Mouse (Mus musculus) heart, postnatal 25 days (tissue): ENCODE measurements around the gene Tmem51. TPM values are rescaled to one million over a fixed set of nuclear protein-coding genes. Genes with fewer than 3 reads are reported as not detected.
A peak's percentile ranks its signal among the peaks of the same experiment; 100 is the strongest.
"Not testable (repeated sequence)": the region's sequence is repeated elsewhere in the genome, so short reads cannot be mapped to it uniquely, and the experiment has no call there.

Experiments used
- DNase-seq: peaks from one replicate; pipeline ENCODE4 v3.0.0; 2022; ENCODE audit warnings: low spot score
- intact Hi-C: fragments of 180-260 bp; cut with DNase I; formaldehyde crosslinking; loops from one replicate; pipeline ENCODE4 v1.15.1; 2025
- total RNA-seq, 2 experiments: library from RNA; stranded (reverse); gene quantifications; 2 replicates each; pipeline ENCODE4 v1.2.3; 2021

The Tmem51 gene
- total RNA-seq, 2 experiments from 2014 or later, result 7.3 to 8.6 TPM

DNA sequence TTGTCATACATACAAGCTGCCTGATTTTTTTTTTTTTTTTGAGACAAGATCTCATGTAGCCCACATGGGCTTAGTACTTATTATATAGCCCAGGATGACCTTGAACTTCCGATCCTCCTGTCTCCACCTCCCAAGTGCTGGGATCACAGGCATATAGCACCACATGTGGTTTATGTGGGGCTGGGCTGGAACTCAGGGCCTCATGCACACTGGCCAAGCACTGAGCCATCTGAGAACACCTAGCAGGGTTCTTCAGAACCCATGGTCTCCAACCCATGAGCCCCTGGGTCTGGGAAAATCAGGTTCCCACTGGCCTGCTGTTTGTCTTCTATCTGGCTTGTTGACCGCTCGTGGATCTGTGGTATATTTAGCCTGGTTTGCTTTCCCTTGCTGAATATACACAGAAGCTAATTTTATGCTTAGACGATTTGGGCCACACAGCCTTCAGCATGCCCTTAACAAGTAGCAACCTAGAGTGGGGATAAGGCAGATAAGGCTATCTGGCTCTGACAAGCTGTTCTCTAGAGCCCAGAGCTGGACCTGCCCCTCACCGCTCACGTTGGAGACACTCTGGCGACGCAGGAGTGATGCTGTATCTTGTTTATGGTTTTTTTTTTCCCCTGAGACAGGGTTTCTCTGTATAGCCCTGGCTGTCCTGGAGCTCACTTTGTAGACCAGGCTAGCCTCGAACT is 44.3 kb downstream of the Tmem51 start:
- intact Hi-C loops, result loop anchor here (5.0 kb wide), 1 partner anchor 42 kb away; the partner anchor contains the start of gene Tmem51

DNA sequence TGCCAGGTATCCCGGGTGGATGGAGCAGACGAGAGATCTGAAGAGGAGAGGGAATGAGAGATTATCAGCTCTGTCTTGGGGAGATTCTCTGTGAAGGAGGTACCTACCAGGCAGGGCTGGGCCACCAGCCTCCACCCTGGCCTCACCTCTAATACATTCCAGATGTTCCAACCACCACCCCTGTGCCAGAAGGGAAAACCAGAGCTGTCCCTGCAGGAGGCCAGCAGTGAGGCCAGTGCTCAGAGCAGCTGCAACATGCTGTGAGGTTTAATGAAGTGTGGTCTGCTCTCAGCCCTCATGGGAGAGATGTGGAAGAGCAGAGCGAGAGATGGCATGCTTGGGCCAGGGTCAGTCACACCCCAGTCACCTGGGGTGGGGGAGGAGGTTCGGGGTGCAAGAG is 46.2 kb downstream of the Tmem51 start:
- DNase-seq, result no peak

More for the DNA sequence above, 44.3 kb downstream of the Tmem51 start:
- no peak for DNase-seq

DNA sequence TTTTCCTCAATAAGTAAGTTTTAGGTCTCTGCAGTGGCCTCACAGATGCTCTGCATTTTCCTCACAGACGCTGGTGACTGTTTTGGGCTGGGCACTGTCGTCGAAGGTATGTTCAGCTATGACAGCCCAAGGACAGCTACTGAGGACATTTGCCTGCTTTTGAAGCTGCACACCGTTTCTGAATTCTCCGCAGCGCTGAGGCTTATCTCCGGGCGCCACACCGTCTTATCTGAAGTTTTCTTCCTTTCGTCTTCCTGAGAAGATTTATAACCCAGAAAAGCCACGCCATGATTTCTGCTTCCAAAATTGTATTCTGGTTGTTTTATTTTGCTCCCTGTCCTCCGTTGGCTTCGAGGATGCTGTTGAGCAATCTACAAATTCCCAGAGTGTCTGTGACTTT is 55.6 kb downstream of the Tmem51 start:
- intact Hi-C loops, result no loop called here
- DNase-seq, result no peak

More for the DNA sequence above, 46.2 kb downstream of the Tmem51 start:
- intact Hi-C loops, result no loop called here

DNA sequence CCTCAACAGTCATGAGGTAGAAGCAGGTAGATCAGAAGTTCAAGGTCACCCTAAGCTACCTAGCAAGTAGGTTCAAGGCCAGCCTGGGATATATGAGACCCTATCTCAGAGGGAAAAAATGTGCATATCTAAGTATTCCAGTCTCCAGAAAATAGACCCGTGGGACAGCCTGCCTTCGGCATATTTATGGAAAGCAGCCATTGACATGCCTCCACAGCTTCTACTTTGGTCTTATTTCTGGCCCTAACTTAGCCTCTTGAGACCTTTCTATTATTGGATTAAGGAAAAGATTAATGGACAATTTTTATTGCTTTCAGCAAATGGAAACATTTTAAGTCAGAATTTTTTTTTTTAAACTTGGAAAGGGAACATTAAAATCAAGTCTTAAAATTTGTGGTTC is 57.1 kb downstream of the Tmem51 start:
- no peak for DNase-seq
- intact Hi-C loops, result no loop called here

DNA sequence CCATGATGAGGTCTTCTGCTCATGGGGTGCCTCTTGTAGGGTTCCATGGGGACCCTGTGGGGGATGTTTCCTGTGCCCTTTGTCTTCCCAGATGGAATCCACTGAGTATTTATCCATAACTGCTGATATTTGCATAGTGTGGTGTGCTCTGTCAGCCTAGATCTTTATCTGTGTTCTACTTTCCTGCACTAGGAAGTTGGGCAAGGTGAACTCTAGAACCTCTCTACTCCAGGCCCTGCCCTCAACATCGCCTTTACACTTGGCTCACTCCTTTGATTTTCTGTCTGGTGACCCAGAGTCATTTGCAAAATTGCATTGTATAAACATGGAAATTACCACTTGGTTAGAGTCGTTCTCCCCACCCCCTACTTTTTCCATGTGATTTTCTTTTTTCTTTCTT is 59.6 kb downstream of the Tmem51 start:
- intact Hi-C loops, result no loop called here
- DNase-seq, result no peak

DNA sequence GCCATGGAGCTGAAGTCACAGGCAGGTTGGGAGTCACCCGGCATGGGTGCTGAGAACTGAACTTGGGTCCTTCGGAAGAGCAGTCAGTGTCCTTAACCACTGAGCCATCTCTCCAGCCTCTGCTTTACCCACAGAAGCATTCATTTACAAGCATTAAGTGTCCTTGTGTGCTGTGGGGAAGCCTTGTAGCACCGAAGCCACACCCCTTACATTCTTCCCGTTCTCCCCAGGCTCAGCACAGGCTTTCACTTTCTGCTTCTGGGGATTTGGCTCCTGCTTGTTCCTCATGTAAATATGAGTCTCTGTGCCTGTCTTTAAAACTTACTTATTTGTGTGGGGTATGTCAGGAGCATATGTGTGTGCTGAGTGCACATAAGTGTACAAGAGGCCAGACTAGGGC is 60.9 kb downstream of the Tmem51 start:
- intact Hi-C loops, result no loop called here
- no peak for DNase-seq

DNA sequence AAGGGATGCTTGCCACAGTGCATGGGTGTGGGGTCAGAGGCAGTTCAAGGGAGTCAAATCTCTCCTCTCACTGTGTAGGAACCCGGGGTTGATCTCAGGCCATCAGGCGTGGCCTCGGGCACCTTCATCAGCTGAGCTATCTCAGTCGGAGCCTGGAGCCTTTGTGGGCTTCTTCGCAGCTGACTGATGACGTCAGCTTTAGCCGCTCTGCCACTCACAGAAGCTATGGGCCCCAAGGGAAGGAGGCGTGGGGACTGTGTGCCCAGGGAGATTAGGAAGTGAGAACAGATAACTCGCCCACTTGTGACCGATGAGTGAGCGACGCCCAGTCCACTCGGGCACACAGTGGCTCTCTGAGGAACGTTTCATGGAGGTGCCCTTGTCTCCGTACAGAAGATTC is 66.4 kb downstream of the Tmem51 start:
- no peak for DNase-seq
- intact Hi-C loops, result no loop called here

DNA sequence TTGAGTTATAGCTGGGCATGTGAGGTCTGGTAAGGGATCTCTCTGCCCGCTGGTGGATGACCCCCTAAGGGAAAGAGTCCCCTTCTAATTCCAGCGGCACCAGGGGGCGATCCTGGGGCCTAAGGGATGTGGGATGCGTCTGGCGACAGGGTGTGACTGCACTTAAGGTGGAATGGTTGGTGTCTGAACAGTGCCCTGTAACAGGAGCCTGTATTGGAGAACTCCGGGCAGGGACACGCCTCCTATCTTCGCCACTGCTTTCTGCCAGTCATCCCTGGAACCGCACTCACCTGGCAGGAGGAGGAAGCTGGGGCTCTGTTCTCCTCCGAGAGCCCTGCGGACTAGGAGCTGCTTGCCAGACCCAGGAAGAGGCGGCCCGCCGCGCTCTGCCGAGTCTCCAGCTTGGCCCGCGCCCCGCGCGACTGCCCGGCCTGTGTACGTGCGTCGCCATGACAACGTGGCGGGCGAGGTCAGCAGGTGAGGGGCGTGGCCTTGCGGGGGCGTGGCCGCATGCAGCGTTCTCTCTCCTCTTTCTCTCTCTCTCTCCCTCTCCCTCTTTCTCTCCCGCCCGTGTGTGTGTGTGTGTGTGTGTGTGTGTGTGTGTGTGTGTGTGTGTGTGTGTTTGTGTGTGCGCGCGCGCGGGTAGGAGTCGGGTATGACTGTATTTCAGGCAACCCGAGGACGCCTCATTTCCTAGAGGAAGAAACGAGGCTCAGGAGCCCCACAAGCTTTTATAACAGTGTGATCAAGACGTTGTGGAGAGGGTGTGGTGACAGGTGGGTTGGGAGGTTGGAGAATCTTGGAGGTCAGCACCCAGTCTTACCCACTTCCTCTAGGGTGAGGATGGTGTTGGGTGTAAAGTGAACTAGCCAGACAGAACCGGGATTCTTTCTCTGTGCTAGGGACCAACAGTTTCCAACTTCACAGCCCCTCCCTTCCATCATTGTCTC is 69.2 kb downstream of the Tmem51 start, which contains the start of gene Fhad1:
Fhad1 (minus strand) TSS at position 424 of the 950 bp plus-strand sequence.
- DNase-seq, result peak; percentile 24
- intact Hi-C loops, result no loop called here

DNA sequence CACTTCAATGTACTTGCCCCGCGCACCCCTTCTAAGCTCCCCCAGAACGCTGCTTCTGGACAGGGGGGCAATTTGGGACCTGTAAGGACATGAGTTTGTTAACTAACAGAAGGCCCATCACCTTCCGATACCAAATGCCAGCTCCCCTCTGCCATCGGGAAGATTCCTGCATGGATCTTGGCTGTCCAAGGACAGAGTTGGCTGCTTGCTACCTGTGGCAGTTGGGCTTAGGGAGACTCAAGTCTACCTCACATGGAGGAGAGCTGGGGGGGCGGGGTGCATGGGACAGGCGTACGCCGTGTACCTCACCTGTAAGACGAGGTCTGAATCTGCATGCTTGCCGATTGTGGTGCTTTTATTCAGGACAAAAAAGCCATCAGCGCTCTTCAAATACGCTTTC is 72.9 kb downstream of the Tmem51 start:
- no peak for DNase-seq
- intact Hi-C loops, result no loop called here

DNA sequence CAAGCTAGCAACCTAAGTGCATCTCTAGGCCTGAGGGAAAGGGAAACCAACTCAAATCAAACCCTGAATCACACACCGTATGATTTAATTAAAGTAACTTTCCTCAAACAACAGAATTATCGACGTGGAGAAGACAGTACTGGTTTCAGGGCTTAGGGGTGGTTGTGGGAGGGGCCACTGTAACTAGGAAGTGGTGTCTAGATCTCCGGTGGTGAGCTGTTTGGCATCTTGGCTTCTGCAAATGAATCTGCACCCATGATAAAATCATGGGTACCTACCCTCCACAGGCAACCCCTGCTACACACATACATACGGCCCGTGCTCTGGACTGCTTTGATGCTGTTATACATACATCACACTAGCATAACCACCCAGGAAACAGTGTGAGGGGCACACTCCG is 73.7 kb downstream of the Tmem51 start:
- no peak for DNase-seq
- intact Hi-C loops, result no loop called here

DNA sequence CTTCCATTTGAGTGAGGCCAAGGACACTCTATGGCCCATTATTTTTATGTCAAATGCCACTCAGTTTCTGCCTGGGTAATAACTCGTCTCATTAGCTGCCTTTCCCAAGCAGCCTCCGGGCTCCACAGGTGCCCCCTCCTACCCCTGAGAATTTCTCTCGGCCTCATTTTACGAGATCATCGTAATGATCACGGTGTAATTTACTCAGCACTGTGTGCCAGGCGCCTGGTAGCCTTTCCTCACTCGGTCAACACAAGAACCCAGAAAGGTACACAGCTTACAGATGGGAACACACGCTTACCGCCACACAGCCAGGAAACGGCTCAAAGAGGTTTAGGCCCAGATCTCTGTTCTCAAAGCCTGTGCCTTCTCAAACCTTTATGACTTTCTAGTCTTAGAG is 75.9 kb downstream of the Tmem51 start:
- DNase-seq, result no peak
- intact Hi-C loops, result loop anchor here (5.0 kb wide), 3 partner anchors 74 to 339 kb away; partner anchors contain the start of gene Tmem51

DNA sequence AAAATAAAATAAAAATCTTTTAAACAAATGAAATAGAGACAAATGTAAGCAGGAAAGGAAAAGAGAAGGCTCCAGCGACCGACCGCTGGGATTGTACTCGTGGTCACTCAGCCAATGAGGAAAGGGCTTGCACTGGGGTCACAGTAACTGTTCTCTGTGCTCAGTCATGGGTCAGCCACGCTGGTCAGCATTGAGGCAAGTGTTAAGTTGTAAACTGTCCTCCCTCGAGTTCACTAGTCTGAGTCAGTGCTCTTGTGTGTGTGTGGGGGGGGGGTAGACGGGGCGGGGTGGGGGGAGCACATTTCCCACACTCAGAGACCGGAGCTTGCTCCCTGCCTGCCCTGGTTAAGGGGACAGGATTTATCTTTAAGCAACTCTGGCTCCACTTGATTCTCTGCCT is 83.5 kb downstream of the Tmem51 start:
- intact Hi-C loops, result no loop called here
- no peak for DNase-seq

DNA sequence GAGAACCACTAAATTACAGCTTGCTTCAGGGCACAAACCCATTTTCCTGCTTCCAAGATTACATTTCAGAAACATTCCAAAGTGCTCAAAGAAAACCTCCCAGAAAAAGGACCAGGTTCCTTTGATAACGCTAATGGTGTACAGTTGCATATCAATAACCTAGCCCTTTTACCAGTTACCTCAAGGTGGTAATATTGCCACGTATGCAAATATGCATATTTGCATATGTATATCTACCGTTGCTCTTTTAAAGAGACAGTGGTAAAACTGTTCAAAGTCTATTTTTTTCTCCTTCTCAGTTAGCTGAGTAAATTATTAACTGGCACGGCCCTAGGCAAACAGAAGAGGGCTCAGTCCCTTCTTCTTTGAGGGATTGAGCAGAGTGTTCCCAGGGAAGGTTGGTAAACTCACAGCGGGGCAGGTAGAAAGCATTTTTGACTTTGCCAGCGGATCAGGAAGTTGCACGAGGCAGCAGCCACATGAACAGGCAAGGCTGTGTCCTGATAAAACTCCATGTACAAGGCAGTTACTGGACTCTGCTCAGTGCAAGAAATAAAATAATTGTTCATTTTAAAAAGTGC is 84.5 kb downstream of the Tmem51 start:
- intact Hi-C loops, result no loop called here
- no peak for DNase-seq

DNA sequence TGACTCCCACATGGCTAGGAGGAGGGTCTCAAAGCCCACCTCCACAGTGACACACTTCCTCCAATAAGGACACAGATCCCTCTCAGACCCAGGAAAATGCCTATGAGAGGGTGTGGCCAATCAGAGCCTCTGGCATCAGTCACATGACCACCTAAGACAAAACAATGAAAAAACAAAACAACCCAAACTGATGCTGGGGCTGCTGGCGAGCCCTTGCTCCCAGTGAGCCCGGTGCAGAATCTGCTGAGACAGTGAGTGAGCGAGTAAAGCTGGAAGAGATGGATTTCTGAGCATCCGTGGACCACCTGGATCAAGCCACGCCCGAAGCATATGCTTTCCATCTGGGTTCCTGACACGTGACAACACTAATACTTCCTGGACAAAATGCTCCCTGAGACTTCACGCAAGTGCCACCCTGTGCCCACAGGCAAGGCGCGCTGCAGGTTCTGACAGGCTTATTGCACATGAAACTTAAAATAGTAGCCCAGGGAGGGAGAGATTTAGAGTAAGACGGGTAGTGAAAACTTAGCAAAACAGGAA is 85.8 kb downstream of the Tmem51 start:
- intact Hi-C loops, result no loop called here
- DNase-seq, result no peak

DNA sequence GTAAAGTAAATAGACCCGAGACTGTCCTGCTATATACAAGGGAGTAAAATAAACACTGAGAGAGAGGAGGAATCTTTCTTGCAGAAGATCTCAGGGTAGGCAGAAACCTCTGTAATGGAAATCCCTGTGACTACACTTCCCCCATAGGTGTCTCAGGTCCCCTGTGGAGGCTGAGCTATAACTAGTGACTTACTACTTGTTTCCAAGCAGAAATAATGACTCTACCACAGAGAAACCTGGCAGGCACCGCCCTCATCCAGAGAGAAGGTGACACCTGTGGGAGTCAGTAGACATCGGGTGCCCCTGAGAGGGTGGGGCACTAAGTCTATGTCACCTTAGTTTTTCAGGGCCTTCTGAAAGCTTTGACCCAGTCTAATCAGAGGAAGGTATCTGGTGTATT is 87.2 kb downstream of the Tmem51 start:
- no peak for DNase-seq
- intact Hi-C loops, result no loop called here

DNA sequence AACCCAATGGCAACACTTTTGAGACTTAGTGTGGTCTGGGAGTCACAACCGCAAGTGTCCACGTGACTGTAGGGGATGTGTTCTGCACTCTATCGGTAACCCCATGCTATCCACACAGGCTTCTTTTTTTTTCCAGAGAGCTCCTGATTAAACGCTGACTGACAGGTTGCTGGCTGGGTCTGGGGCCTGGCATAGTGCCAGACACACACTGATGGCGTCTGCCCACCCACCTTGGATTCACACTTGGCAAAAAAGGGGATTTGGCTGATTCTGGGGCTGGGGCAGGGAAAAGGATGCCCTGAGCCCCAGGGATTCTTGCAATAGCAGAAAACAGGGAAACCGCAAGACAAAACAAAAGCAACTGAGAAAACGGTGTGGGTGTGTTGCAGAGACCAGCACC is 88.0 kb downstream of the Tmem51 start:
- intact Hi-C loops, result no loop called here
- no peak for DNase-seq

DNA sequence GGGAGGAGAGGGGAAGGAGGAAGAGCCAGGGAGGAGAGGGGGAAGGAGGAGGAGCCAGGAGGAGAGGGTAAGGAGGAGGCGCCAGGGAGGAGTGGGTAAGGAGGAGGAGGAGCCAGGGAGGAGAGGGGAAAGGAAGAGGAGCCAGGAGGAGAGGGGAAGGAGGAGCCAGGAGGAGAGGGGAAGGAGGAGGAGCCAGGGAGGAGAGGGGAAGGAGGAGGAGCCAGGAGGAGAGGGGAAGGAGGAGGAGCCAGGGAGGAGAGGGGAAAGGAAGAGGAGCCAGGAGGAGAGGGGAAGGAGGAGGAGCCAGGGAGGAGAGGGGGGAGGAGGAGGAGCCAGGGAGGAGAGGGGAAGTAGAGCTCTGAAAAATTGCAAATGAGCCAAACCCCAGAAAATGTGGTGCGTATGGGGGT is 90.0 kb downstream of the Tmem51 start:
- intact Hi-C loops, DNase-seq: not testable (repeated sequence)

DNA sequence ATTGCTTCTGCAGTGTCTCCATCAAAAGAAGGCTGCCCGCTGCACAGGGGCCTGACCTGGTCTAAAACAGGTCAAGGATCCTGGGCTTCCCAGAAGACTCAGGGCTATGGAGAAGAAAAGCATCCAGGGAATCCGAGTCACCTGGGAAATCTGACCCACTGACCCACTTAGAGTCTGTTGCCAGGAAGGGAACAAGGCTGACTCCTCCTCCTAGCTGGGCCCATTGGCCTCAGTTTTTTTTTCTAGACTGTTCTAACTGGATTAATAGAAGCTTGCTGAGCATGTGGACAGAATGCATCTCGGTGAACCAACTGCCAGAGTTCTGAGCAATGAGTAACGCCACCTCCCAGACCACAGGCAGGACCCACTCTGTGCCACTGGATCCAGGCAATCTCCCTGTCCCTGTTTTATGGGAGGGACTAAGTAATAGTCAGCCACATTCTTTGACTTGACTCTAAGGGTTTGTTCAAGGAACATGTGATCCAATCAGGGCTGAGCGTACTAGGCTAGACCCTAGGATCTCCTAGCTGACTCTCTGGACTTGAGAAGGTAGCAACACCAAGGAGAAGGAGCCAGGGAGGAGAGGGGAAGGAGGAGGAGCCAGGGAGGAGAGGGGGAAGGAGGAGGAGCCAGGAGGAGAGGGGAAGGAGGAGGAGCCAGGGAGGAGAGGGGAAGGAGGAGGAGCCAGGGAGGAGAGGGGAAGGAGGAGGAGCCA is 90.6 kb downstream of the Tmem51 start:
- intact Hi-C loops, result no loop called here
- DNase-seq, result no peak

DNA sequence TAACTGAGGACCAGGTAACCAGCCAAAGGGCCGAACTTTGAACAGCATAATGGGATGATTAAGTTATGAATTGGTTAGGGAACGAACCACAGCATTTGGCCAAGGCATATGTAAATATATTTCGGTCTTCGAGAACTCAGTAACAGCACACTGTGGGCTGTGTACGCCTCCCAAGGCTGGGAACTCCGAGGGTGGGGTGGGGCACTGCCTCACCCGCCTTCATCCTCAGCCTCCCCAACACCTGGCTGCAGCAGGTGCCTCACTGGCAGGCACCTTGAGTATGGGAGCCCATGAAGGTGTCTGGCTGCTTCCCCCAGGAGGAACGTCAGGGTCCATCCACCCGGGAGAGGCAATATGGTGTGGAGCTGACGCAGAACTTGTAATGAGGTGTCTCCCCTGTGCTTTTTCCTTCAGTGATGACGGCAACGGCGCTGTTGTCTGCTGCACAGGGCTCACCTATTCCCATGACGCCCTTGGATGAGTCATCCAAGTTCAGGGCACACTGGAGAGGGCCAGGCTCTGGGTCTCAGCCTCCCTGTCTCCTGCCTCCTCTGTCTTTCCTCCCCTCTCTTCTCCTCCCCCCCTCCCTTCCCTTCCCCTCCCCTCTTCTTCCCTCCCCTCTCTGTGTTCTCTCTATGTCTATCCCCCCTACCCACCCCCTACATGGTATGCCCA is 91.4 kb downstream of the Tmem51 start:
- no peak for DNase-seq
- intact Hi-C loops, result no loop called here
